Mouse (Mus musculus) G1E (cell line): ENCODE results near the gene Gm49394.

Experiments used
- CTCF ChIP-seq: IDR thresholded peaks from 2 replicates; pipeline ENCODE4 v1.5.1; 2012; ENCODE audit warnings: low read depth, low read length, inconsistent platforms, mixed read lengths
- GATA2 ChIP-seq: IDR thresholded peaks from 2 replicates; pipeline ENCODE4 v1.6.1; 2012; ENCODE audit warnings: low read depth, low read length, inconsistent platforms, borderline replicate concordance
- POLR2AphosphoS5 ChIP-seq: IDR thresholded peaks from 2 replicates; pipeline ENCODE4 v1.6.1; 2012; ENCODE audit warnings: low read depth, low read length, inconsistent platforms; ENCODE audit not compliant: insufficient replicate concordance
- TAL1 ChIP-seq: conservative IDR thresholded peaks from 2 replicates; pipeline ENCODE4 v1.6.1; 2012; ENCODE audit warnings: low read depth, low read length, inconsistent platforms, mixed read lengths

GRCm38 (mm10) chr7:142613077-142613476 is 56.7 kb downstream of the Gm49394 start:
- no peak for TF ChIP-seq CTCF
- TF ChIP-seq TAL1 = no peak
- no peak for TF ChIP-seq GATA2
- no peak for TF ChIP-seq POLR2AphosphoS5
